Mouse (Mus musculus) lung, embryonic 14.5 days (tissue): ENCODE results near the gene Acvr1b. TPM values are rescaled to one million over a fixed set of nuclear protein-coding genes. Genes with fewer than 3 reads are reported as not detected.

ENCODE experiments used
- ATAC-seq: fragments of 200-750 bp; cut with Nextera tagmentation; 2 replicates; pipeline ENCODE4 v1.8.0; 2017; ENCODE audit warnings: mild to moderate bottlenecking, moderate TSS enrichment, moderate library complexity; ENCODE audit not compliant: insufficient read depth
- DNase-seq: peaks from one replicate; pipeline ENCODE4 v3.0.0-alpha.2; 2015
- H3K27ac ChIP-seq: fragments of 300-500 bp; sonication (generic); 2 replicates; pipeline ENCODE4 v1.5.1; 2014; ENCODE audit warnings: low read depth, mild to moderate bottlenecking, moderate library complexity
- H3K27me3 ChIP-seq: fragments of 300-500 bp; sonication (generic); 2 replicates; pipeline ENCODE4 v1.6.1; 2014; ENCODE audit warnings: low read length, control low read depth; ENCODE audit not compliant: insufficient read depth
- H3K36me3 ChIP-seq: fragments of 300-500 bp; sonication (generic); 2 replicates; pipeline ENCODE4 v1.6.1; 2014; ENCODE audit warnings: control low read depth; ENCODE audit not compliant: insufficient read depth
- H3K4me1 ChIP-seq: fragments of 300-500 bp; sonication (generic); 2 replicates; pipeline ENCODE4 v1.6.1; 2014; ENCODE audit warnings: antibody characterized with exemption, control low read depth; ENCODE audit not compliant: insufficient read depth
- H3K4me2 ChIP-seq: fragments of 300-500 bp; sonication (generic); 2 replicates; pipeline ENCODE4 v1.6.1; 2014; ENCODE audit warnings: mild to moderate bottlenecking
- H3K4me3 ChIP-seq: fragments of 300-500 bp; sonication (generic); 2 replicates; pipeline ENCODE4 v1.5.1; 2014; ENCODE audit warnings: low read depth, low read length
- H3K9ac ChIP-seq: fragments of 300-500 bp; sonication (generic); 2 replicates; pipeline ENCODE4 v1.6.1; 2014
- H3K9me3 ChIP-seq: fragments of 300-500 bp; sonication (generic); 2 replicates; pipeline ENCODE4 v1.6.1; 2016; ENCODE audit warnings: low read depth, low read length, control low read depth
- CTCF ChIP-seq: IDR thresholded peaks from 2 replicates; pipeline ENCODE4 v1.5.1; 2016; ENCODE audit warnings: antibody characterized with exemption, low read depth
- WGBS: fragments of 180-500 bp; shearing (Covaris S2); extraction: QIAGEN DNeasy Blood & Tissue Kit; methylation state at CpG from one replicate; pipeline ENCODE4 v1.1.7; 2014; 5-methylcytosine and 5-hydroxymethylcytosine counted together
- polyA plus RNA-seq: library from polyadenylated mRNA; unstranded; fragments of >200 nt; fragmentation: Nextera tagmentation; extraction: Ambion mirVana; gene quantifications from 2 replicates; pipeline ENCODE4 v1.2.1, GENCODE M21; 2014

Acvr1b gene
- polyA plus RNA-seq, 1 experiment from 2014 or later: 6.3 TPM

- no peak for TF ChIP-seq CTCF
- WGBS: 18% methylated on average over 7 of the region's 7 CpGs
- H3K9ac ChIP-seq: peak overlapping the region; percentile 30; the same call in 1 of the 2 replicates
- H3K9me3 ChIP-seq: no peaks in the 10 kb centered on the region
- H3K27ac ChIP-seq: peak overlapping the region; percentile 97
- ATAC-seq: peak; percentile 74
- peak; percentile 96 for DNase-seq
- peak overlapping the region; percentile 11; the same call in 1 of the 2 replicates for H3K4me3 ChIP-seq
- peaks cover 51% of the 10 kb centered on the region for H3K36me3 ChIP-seq
- 0 out of 2 replicates have a peak, but pooled peaks cover 5% of the 10 kb centered on the region for H3K27me3 ChIP-seq
- H3K4me1 ChIP-seq: peaks cover 24% of the 10 kb centered on the region
- H3K4me2 ChIP-seq: peak overlapping the region; percentile 44
These were observed 54.1 kb downstream of the Acvr1b start for GRCm38 (mm10) chr15:101227971-101228370.

DNA sequence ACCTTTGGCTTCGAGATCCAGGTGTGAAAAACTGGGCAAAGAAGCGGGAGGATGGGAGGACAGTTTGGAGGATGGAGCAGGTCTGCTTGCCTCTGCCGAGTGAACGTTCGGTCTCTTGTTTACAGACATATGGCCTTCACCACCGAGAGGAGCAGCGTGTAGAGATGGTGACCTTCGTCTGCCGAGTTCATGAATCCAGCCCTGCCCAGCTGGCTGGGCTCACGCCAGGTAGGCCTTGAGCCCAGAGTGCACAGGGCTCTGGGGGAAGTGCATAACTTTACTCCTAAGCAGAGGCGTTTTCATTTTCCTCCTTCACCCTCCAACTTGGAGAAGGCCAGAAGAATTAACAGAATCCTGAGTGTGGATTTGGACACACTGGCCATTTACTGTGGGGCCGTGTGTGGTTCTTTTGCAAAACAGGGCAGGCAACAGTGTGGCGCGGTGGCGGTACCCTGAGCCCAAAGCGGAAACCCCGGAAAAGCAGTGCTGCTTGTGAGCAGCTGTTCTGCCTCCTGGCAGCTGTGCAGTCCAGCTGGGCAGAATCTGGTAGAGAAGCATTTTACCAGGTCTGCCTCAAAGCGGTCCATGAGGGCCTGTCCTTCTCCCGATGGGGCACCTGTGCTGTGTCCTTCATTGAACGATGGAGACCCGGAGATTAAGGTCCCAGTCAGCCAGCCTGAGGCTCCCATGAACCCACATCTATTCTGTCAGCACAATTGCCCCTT lies 55.2 kb downstream of the Acvr1b start:
- H3K9ac ChIP-seq: no peak overlapping the region
- H3K36me3 ChIP-seq: peaks cover 51% of the 10 kb centered on the region
- DNase-seq (no peak), ATAC-seq (no peak)
- no peak for TF ChIP-seq CTCF
- H3K27me3 ChIP-seq: no peaks in the 10 kb centered on the region
- H3K27ac ChIP-seq: no peak overlapping the region
- 75% methylated on average over 21 of the region's 21 CpGs for WGBS
- H3K4me1 ChIP-seq: peaks cover 21% of the 10 kb centered on the region
- H3K9me3 ChIP-seq: no peaks in the 10 kb centered on the region
- H3K4me2 ChIP-seq: no peak overlapping the region; the same call in 1 of the 2 replicates
- H3K4me3 ChIP-seq: no peak overlapping the region

- H3K4me2 ChIP-seq: no peak overlapping the region
- WGBS: 93% methylated on average over 19 of the region's 19 CpGs
- DNase-seq (no peak), ATAC-seq (no peak)
- TF ChIP-seq CTCF: no peak
- H3K27me3 ChIP-seq: no peaks in the 10 kb centered on the region
- no peak overlapping the region for H3K4me3 ChIP-seq
- H3K4me1 ChIP-seq: peaks cover 25% of the 10 kb centered on the region
- no peaks in the 10 kb centered on the region for H3K9me3 ChIP-seq
- no peak overlapping the region for H3K9ac ChIP-seq
- H3K36me3 ChIP-seq: peaks cover 51% of the 10 kb centered on the region
- no peak overlapping the region for H3K27ac ChIP-seq
These were observed 56.6 kb downstream of the Acvr1b start for GRCm38 (mm10) chr15:101230503-101230902.

GRCm38 (mm10) chr15:101230995-101231647 lies 57.3 kb downstream of the Acvr1b start:
- ATAC-seq (no peak), DNase-seq (peak; percentile 50)
- no peaks in the 10 kb centered on the region for H3K9me3 ChIP-seq
- WGBS: 79% methylated on average over 23 of the region's 23 CpGs
- no peak overlapping the region for H3K27ac ChIP-seq
- peaks cover 51% of the 10 kb centered on the region for H3K36me3 ChIP-seq
- peak; percentile 38 for TF ChIP-seq CTCF
- no peak overlapping the region for H3K4me3 ChIP-seq
- H3K27me3 ChIP-seq: no peaks in the 10 kb centered on the region
- no peak overlapping the region for H3K9ac ChIP-seq
- H3K4me1 ChIP-seq: peaks cover 21% of the 10 kb centered on the region
- H3K4me2 ChIP-seq: peak overlapping the region; percentile 32; the same call in 1 of the 2 replicates

GRCm38 (mm10) chr15:101231648-101232180 lies 57.8 kb downstream of the Acvr1b start:
- peaks cover 50% of the 10 kb centered on the region for H3K36me3 ChIP-seq
- peak overlapping the region; percentile 32; the same call in 1 of the 2 replicates for H3K4me2 ChIP-seq
- H3K27ac ChIP-seq: no peak overlapping the region
- H3K9ac ChIP-seq: no peak overlapping the region; the same call in 1 of the 2 replicates
- no peak overlapping the region for H3K4me3 ChIP-seq
- no peak for DNase-seq
- H3K9me3 ChIP-seq: no peaks in the 10 kb centered on the region
- no peak for ATAC-seq
- no peaks in the 10 kb centered on the region for H3K27me3 ChIP-seq
- H3K4me1 ChIP-seq: peaks cover 21% of the 10 kb centered on the region
- 54% methylated on average over 56 of the region's 56 CpGs for WGBS
- no peak for TF ChIP-seq CTCF

- WGBS: 52% methylated on average over 4 of the region's 4 CpGs
- H3K4me1 ChIP-seq: peaks cover 15% of the 10 kb centered on the region
- no peak for TF ChIP-seq CTCF
- H3K27me3 ChIP-seq: no peaks in the 10 kb centered on the region
- peak overlapping the region; percentile 88 for H3K27ac ChIP-seq
- H3K4me2 ChIP-seq: no peak overlapping the region
- H3K9ac ChIP-seq: no peak overlapping the region
- H3K36me3 ChIP-seq: peaks cover 44% of the 10 kb centered on the region
- ATAC-seq (no peak), DNase-seq (no peak)
- H3K9me3 ChIP-seq: no peaks in the 10 kb centered on the region
- no peak overlapping the region for H3K4me3 ChIP-seq
These were observed 58.7 kb downstream of the Acvr1b start for GRCm38 (mm10) chr15:101232607-101233006.

- Histone ChIP-seq H3K9ac (no peak overlapping the region), H3K36me3 (peaks cover 43% of the 10 kb centered on the region), H3K9me3 (no peaks in the 10 kb centered on the region), H3K4me3 (no peak overlapping the region), H3K4me2 (no peak overlapping the region), H3K4me1 (peaks cover 11% of the 10 kb centered on the region; the same call in 1 of the 2 replicates), H3K27me3 (0 out of 2 replicates have a peak, but pooled peaks cover 3% of the 10 kb centered on the region), H3K27ac (peak overlapping the region; percentile 88)
- DNase-seq (no peak), ATAC-seq (no peak)
- no peak for TF ChIP-seq CTCF
- 65% methylated on average over 3 of the region's 3 CpGs for WGBS
These were observed 59.3 kb downstream of the Acvr1b start for GRCm38 (mm10) chr15:101233183-101233582.
